Mouse (Mus musculus): Measurements from ENCODE around the gene Nfkbid. TPM values are rescaled to one million over a fixed set of nuclear protein-coding genes. Genes with fewer than 3 reads are reported as not detected.
A peak's percentile ranks its signal among the peaks of the same experiment; 100 is the strongest.

Nfkbid gene
- total RNA-seq (2014; rRNA removed) (2.1 and 2.2 TPM in 2 replicates), polyA plus RNA-seq (2015; fragmentation: Nextera tagmentation; extraction: Ambion mirVana) (2.2 and 2.8 TPM in 2 replicates)

DNA sequence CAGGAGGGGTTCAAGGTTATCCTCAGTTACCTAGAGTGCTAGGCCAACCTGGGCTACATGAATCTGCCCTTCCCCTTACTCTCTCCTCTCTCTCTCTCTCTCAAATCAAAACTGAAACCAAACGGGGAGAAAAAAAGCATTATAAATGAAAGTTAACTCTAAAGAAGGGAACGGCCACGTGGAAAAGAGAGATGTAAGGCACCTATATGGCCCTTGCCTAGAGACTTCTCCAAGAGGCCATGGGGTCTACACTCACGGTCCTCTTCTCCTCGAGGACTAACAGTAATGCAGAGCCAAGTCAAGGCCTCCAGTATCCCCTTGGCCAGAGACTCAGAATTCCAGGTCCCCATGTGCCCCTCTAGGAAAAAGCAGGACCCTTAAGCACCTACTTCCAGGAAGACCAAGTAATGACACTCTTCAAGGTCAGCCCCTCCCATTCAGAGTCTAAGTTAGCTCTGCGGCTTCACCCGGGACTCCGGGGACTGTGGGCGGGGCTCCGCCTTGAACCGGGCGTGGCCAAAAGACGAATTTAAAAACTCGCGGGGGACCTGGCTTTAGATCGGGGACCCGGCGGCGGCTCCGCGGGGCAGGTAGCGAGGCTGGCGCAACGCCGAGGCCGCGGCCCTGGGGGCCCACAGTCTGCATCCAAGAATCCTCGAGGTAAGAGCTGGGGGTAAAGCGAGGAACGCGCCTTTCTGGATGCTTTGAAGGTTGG, at the start of gene Nfkbid:
Nfkbid (plus strand) TSS at position 558 of the 715 bp plus-strand sequence.
- peak within 1 kb of the TSS; percentile 69 for H3K9ac ChIP-seq (replicated peaks; ENCODE audit: low read length, poor library complexity, severe bottlenecking)
- ATAC-seq (ENCODE audit: low FRiP score) (peak; percentile 26; the same call in 1 of the 2 replicates), DNase-seq (ENCODE audit: low spot score) (no peak)
- H3K4me3 ChIP-seq (ENCODE audit: low read depth, low read length): peak within 1 kb of the TSS; percentile 50
- H3K27ac ChIP-seq (ENCODE audit: low read depth, low read length): peak within 1 kb of the TSS; percentile 69
- H3K9me3 ChIP-seq (ENCODE audit: low read length): no peaks in the 10 kb centered on the region
- peak within 1 kb of the TSS; percentile 81 for H3K4me2 ChIP-seq (ENCODE audit: low read depth, low read length, poor library complexity, severe bottlenecking)
- H3K27me3 ChIP-seq (ENCODE audit: insufficient read depth, low read length): no peaks in the 10 kb centered on the region
- TF ChIP-seq CTCF (IDR thresholded peaks at IDR 0.05): no peak
- peaks cover 12% of the 10 kb centered on the region for H3K36me3 ChIP-seq (ENCODE audit: insufficient read depth, low read length)
- no peaks in the 10 kb centered on the region; the same call in 1 of the 2 replicates for H3K4me1 ChIP-seq (ENCODE audit: insufficient read depth, low read length)
- 10% methylated on average over 31 of the region's 31 CpGs for WGBS

DNA sequence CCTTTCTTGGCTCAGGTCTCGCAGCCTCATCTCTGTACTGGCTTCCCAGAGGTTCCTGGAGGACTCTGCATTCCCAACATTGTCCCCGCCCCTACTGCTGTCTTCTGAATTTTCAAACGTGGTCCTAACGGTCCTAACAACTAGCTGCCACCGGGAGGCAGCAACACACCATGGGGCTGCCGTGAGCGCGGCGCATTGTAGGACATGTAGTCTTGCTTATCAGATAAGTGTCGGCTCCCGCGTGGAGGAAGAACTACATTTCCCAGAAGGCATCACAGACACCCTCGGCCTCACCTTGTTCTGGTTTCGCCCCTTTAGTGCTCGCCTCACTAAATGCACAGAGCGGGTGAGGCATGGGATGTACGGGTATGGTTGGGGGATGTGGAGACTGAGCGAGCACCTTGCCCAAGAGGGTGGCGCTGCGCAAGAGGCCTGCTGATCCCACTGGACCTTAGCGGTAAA, 48.0 kb upstream of the Nfkbid start:
- Histone ChIP-seq H3K4me1 (ENCODE audit: insufficient read depth, low read length) (peaks cover 4% of the 10 kb centered on the region; the same call in 1 of the 2 replicates), H3K27ac (ENCODE audit: low read depth, low read length) (peak overlapping the region; percentile 72), H3K9me3 (ENCODE audit: low read length) (no peaks in the 10 kb centered on the region), H3K4me2 (ENCODE audit: low read depth, low read length, poor library complexity, severe bottlenecking) (peak overlapping the region; percentile 62), H3K36me3 (ENCODE audit: insufficient read depth, low read length) (no peaks in the 10 kb centered on the region), H3K4me3 (ENCODE audit: low read depth, low read length) (peak overlapping the region; percentile 40), H3K27me3 (ENCODE audit: insufficient read depth, low read length) (no peaks in the 10 kb centered on the region), H3K9ac (replicated peaks; ENCODE audit: low read length, poor library complexity, severe bottlenecking) (peak overlapping the region; percentile 68)
- WGBS: under 1% methylated on average over 21 of the region's 21 CpGs
- peak; percentile 99 for DNase-seq (ENCODE audit: low spot score)
- TF ChIP-seq CTCF (IDR thresholded peaks at IDR 0.05): peak; percentile 99
- ATAC-seq (ENCODE audit: low FRiP score): peak; percentile 97

- no peak for ATAC-seq (ENCODE audit: low FRiP score)
- 65% methylated on average over 5 of the region's 5 CpGs for WGBS
- TF ChIP-seq CTCF (IDR thresholded peaks at IDR 0.05): no peak
These were observed 41.5 kb upstream of the Nfkbid start for GRCm38 (mm10) chr7:30380061-30380460.

GRCm38 (mm10) chr7:30384106-30384505, 37.4 kb upstream of the Nfkbid start:
- no peaks in the 10 kb centered on the region for H3K36me3 ChIP-seq (ENCODE audit: insufficient read depth, low read length)
- DNase-seq (ENCODE audit: low spot score) (no peak), ATAC-seq (ENCODE audit: low FRiP score) (no peak)
- H3K9ac ChIP-seq (replicated peaks; ENCODE audit: low read length, poor library complexity, severe bottlenecking): no peak overlapping the region
- H3K27me3 ChIP-seq (ENCODE audit: insufficient read depth, low read length): 0 out of 2 replicates have a peak, but pooled peaks cover 4% of the 10 kb centered on the region
- TF ChIP-seq CTCF (IDR thresholded peaks at IDR 0.05): no peak
- H3K27ac ChIP-seq (ENCODE audit: low read depth, low read length): no peak overlapping the region
- no peak overlapping the region for H3K4me2 ChIP-seq (ENCODE audit: low read depth, low read length, poor library complexity, severe bottlenecking)
- H3K4me3 ChIP-seq (ENCODE audit: low read depth, low read length): no peak overlapping the region
- H3K9me3 ChIP-seq (ENCODE audit: low read length): no peaks in the 10 kb centered on the region
- no peaks in the 10 kb centered on the region for H3K4me1 ChIP-seq (ENCODE audit: insufficient read depth, low read length)
- WGBS: 87% methylated on average over 9 of the region's 9 CpGs

More at GRCm38 (mm10) chr7:30380061-30380460, 41.5 kb upstream of the Nfkbid start:
- no peak overlapping the region for H3K27ac ChIP-seq (ENCODE audit: low read depth, low read length)
- 0 out of 2 replicates have a peak, but pooled peaks cover 4% of the 10 kb centered on the region for H3K27me3 ChIP-seq (ENCODE audit: insufficient read depth, low read length)
- H3K9me3 ChIP-seq (ENCODE audit: low read length): no peaks in the 10 kb centered on the region
- H3K4me2 ChIP-seq (ENCODE audit: low read depth, low read length, poor library complexity, severe bottlenecking): no peak overlapping the region
- no peaks in the 10 kb centered on the region for H3K36me3 ChIP-seq (ENCODE audit: insufficient read depth, low read length)
- no peak for DNase-seq (ENCODE audit: low spot score)
- no peaks in the 10 kb centered on the region for H3K4me1 ChIP-seq (ENCODE audit: insufficient read depth, low read length)
- no peak overlapping the region for H3K9ac ChIP-seq (replicated peaks; ENCODE audit: low read length, poor library complexity, severe bottlenecking)
- no peak overlapping the region for H3K4me3 ChIP-seq (ENCODE audit: low read depth, low read length)

GRCm38 (mm10) chr7:30392746-30393520, 28.6 kb upstream of the Nfkbid start:
- Histone ChIP-seq H3K4me3 (ENCODE audit: low read depth, low read length) (no peak overlapping the region), H3K36me3 (ENCODE audit: insufficient read depth, low read length) (no peaks in the 10 kb centered on the region), H3K4me2 (ENCODE audit: low read depth, low read length, poor library complexity, severe bottlenecking) (no peak overlapping the region), H3K9me3 (ENCODE audit: low read length) (no peaks in the 10 kb centered on the region), H3K27me3 (ENCODE audit: insufficient read depth, low read length) (no peaks in the 10 kb centered on the region), H3K9ac (replicated peaks; ENCODE audit: low read length, poor library complexity, severe bottlenecking) (no peak overlapping the region), H3K4me1 (ENCODE audit: insufficient read depth, low read length) (no peaks in the 10 kb centered on the region), H3K27ac (ENCODE audit: low read depth, low read length) (no peak overlapping the region)
- TF ChIP-seq CTCF (IDR thresholded peaks at IDR 0.05): no peak
- WGBS: 75% methylated on average over 4 of the region's 4 CpGs
- DNase-seq (ENCODE audit: low spot score) (no peak), ATAC-seq (ENCODE audit: low FRiP score) (no peak)

All from midbrain, postnatal 0 days (tissue).